Mouse (Mus musculus) T-helper 1 cell (primary cell): Measurements from ENCODE around the gene Gla.
"Not testable (repeated sequence)": the region's sequence is repeated elsewhere in the genome, so short reads cannot be mapped to it uniquely, and the experiment has no call there.

Experiments
- in situ Hi-C: fragments of 300-600 bp; cut with MboI, MseI; formaldehyde crosslinking; loops from one replicate; pipeline ENCODE4 v1.15.1; 2025; ENCODE audit warnings: high pct_unique_total_duplicates

Gene Gla

GRCm38 (mm10) chrX:134588997-134589396, 11.9 kb downstream of the Gla start:
- in situ Hi-C loops = no loop called here

GRCm38 (mm10) chrX:134588261-134588660, 12.7 kb downstream of the Gla start:
- in situ Hi-C loops = no loop called here

GRCm38 (mm10) chrX:134586447-134586846, 14.5 kb downstream of the Gla start:
- in situ Hi-C loops = no loop called here

- in situ Hi-C loops = no loop called here
Observed at GRCm38 (mm10) chrX:134585103-134586002, 15.6 kb downstream of the Gla start, which contains the start of gene Rpl36a. Gene Rpl36a, plus strand, starts transcription at chrX:134585654.

GRCm38 (mm10) chrX:134582888-134583669, 17.8 kb downstream of the Gla start, which contains the start of gene Btk:
Gene Btk, minus strand, starts transcription at chrX:134583570.
- in situ Hi-C loops = no loop called here

- in situ Hi-C loops = no loop called here
Observed at GRCm38 (mm10) chrX:134582270-134582669, 18.7 kb downstream of the Gla start.

GRCm38 (mm10) chrX:134580528-134581305, 20.2 kb downstream of the Gla start:
- in situ Hi-C loops = no loop called here

GRCm38 (mm10) chrX:134577896-134578295, 23.0 kb downstream of the Gla start:
- in situ Hi-C loops = no loop called here

- in situ Hi-C loops = no loop called here
Observed at GRCm38 (mm10) chrX:134566536-134567222, 34.2 kb downstream of the Gla start.

- in situ Hi-C loops = no loop called here
Observed at GRCm38 (mm10) chrX:134564326-134564725, 36.6 kb downstream of the Gla start.

GRCm38 (mm10) chrX:134554425-134554824, 46.5 kb downstream of the Gla start:
- in situ Hi-C loops = no loop called here

- in situ Hi-C loops = no loop called here
Observed at GRCm38 (mm10) chrX:134553326-134553725, 47.6 kb downstream of the Gla start.

- in situ Hi-C loops = no loop called here
Observed at GRCm38 (mm10) chrX:134550903-134551302, 50.0 kb downstream of the Gla start.

GRCm38 (mm10) chrX:134547330-134547729, 53.6 kb downstream of the Gla start:
- in situ Hi-C loops = no loop called here

- in situ Hi-C loops = no loop called here
Observed at GRCm38 (mm10) chrX:134541955-134542308, 59.0 kb downstream of the Gla start.

GRCm38 (mm10) chrX:134541145-134541954, 59.6 kb downstream of the Gla start, which contains the start of gene Timm8a1:
Gene Timm8a1, minus strand, starts transcription at chrX:134541865.
- in situ Hi-C loops = no loop called here

GRCm38 (mm10) chrX:134540414-134541135, 60.4 kb downstream of the Gla start:
- in situ Hi-C loops = no loop called here

GRCm38 (mm10) chrX:134539795-134540194, 61.1 kb downstream of the Gla start:
- in situ Hi-C loops = not testable (repeated sequence)
